Mouse (Mus musculus): ENCODE data around the gene Ddx52. TPM values are rescaled to one million over a fixed set of nuclear protein-coding genes. Genes with fewer than 3 reads are reported as not detected.

Gene Ddx52
- polyA plus RNA-seq, 1 experiment, result 0.05 TPM

GRCm38 (mm10) chr11:83963991-83964921 lies 22.4 kb downstream of the Ddx52 start, which contains the start of gene Synrg:
Gene Synrg, plus strand, starts transcription at chr11:83964428.
- no peak for TF ChIP-seq TAL1 (IDR thresholded peaks at IDR 0.05; ENCODE audit: low read length)
- Histone ChIP-seq H3K4me1 (ENCODE audit: control insufficient read depth) (peaks cover 41% of the 10 kb centered on the region), H3K27me3 (ENCODE audit: control insufficient read depth) (no peaks in the 10 kb centered on the region), H3K36me3 (ENCODE audit: control insufficient read depth) (peaks cover 59% of the 10 kb centered on the region), H3K4me3 (replicated peaks) (peak within 1 kb of the TSS; percentile 88), H3K9me3 (ENCODE audit: control insufficient read depth, low read length) (no peaks in the 10 kb centered on the region)

- Histone ChIP-seq H3K27me3 (ENCODE audit: control insufficient read depth) (no peaks in the 10 kb centered on the region), H3K36me3 (ENCODE audit: control insufficient read depth) (peaks cover 52% of the 10 kb centered on the region), H3K4me3 (replicated peaks) (no peak overlapping the region), H3K9me3 (ENCODE audit: control insufficient read depth, low read length) (no peaks in the 10 kb centered on the region), H3K4me1 (ENCODE audit: control insufficient read depth) (peaks cover 41% of the 10 kb centered on the region)
- TF ChIP-seq GATA1 (IDR thresholded peaks at IDR 0.05; ENCODE audit: low read length) (no peak), TAL1 (IDR thresholded peaks at IDR 0.05; ENCODE audit: low read length) (no peak)
These were observed 25.8 kb downstream of the Ddx52 start for GRCm38 (mm10) chr11:83967436-83968204.

DNA sequence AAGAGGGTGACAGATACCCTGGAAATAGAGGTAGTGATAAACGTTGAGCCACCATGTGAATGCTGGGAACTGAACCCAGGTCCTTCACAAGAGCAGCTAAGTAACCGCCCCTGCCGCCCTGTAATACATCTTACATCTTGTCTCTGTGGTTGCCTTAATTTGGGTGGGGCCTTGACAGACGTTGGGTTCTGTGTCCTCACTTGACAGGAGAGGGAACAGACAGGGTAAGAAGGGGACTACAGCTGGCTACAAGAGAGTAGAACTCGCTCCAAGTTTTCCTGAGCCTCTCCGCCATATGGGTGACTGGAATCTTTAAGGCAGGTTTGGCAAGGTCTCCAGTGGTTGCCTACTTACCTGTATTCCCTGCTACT lies 26.3 kb downstream of the Ddx52 start:
- no peaks in the 10 kb centered on the region for H3K27me3 ChIP-seq (ENCODE audit: control insufficient read depth)
- H3K4me1 ChIP-seq (ENCODE audit: control insufficient read depth), result peaks cover 41% of the 10 kb centered on the region
- TF ChIP-seq GATA1 (IDR thresholded peaks at IDR 0.05; ENCODE audit: low read length) (no peak), TAL1 (IDR thresholded peaks at IDR 0.05; ENCODE audit: low read length) (no peak)
- H3K4me3 ChIP-seq (replicated peaks), result no peak overlapping the region
- peaks cover 52% of the 10 kb centered on the region for H3K36me3 ChIP-seq (ENCODE audit: control insufficient read depth)
- no peaks in the 10 kb centered on the region for H3K9me3 ChIP-seq (ENCODE audit: control insufficient read depth, low read length)

GRCm38 (mm10) chr11:83969040-83969439 lies 27.2 kb downstream of the Ddx52 start:
- peaks cover 35% of the 10 kb centered on the region for H3K4me1 ChIP-seq (ENCODE audit: control insufficient read depth)
- no peak for TF ChIP-seq TAL1 (IDR thresholded peaks at IDR 0.05; ENCODE audit: low read length)
- TF ChIP-seq GATA1 (IDR thresholded peaks at IDR 0.05; ENCODE audit: low read length), result no peak
- H3K9me3 ChIP-seq (ENCODE audit: control insufficient read depth, low read length), result no peaks in the 10 kb centered on the region
- H3K4me3 ChIP-seq (replicated peaks), result no peak overlapping the region
- H3K27me3 ChIP-seq (ENCODE audit: control insufficient read depth), result no peaks in the 10 kb centered on the region
- H3K36me3 ChIP-seq (ENCODE audit: control insufficient read depth), result peaks cover 54% of the 10 kb centered on the region

GRCm38 (mm10) chr11:83974561-83975346 lies 32.9 kb downstream of the Ddx52 start:
- H3K4me3 ChIP-seq (replicated peaks), result no peak overlapping the region
- no peak for TF ChIP-seq GATA1 (IDR thresholded peaks at IDR 0.05; ENCODE audit: low read length)
- no peaks in the 10 kb centered on the region for H3K9me3 ChIP-seq (ENCODE audit: control insufficient read depth, low read length)
- H3K36me3 ChIP-seq (ENCODE audit: control insufficient read depth), result peaks cover 88% of the 10 kb centered on the region
- peaks cover 20% of the 10 kb centered on the region for H3K4me1 ChIP-seq (ENCODE audit: control insufficient read depth)
- H3K27me3 ChIP-seq (ENCODE audit: control insufficient read depth), result no peaks in the 10 kb centered on the region

- TF ChIP-seq TAL1 (IDR thresholded peaks at IDR 0.05; ENCODE audit: low read length) (no peak), GATA1 (IDR thresholded peaks at IDR 0.05; ENCODE audit: low read length) (no peak; the same call in 1 of the 2 replicates)
- Histone ChIP-seq H3K4me3 (replicated peaks) (no peak overlapping the region), H3K4me1 (ENCODE audit: control insufficient read depth) (peaks cover 20% of the 10 kb centered on the region), H3K27me3 (ENCODE audit: control insufficient read depth) (no peaks in the 10 kb centered on the region), H3K36me3 (ENCODE audit: control insufficient read depth) (peaks cover 91% of the 10 kb centered on the region), H3K9me3 (ENCODE audit: control insufficient read depth, low read length) (no peaks in the 10 kb centered on the region)
These were observed 33.6 kb downstream of the Ddx52 start for GRCm38 (mm10) chr11:83975488-83975887.

- TF ChIP-seq TAL1 (IDR thresholded peaks at IDR 0.05; ENCODE audit: low read length), result no peak
- TF ChIP-seq GATA1 (IDR thresholded peaks at IDR 0.05; ENCODE audit: low read length), result no peak
- peaks cover 94% of the 10 kb centered on the region for H3K36me3 ChIP-seq (ENCODE audit: control insufficient read depth)
These were observed 34.5 kb downstream of the Ddx52 start for GRCm38 (mm10) chr11:83976236-83976977.

GRCm38 (mm10) chr11:83977810-83978209 lies 35.9 kb downstream of the Ddx52 start:
- H3K4me1 ChIP-seq (ENCODE audit: control insufficient read depth), result peaks cover 20% of the 10 kb centered on the region
- peaks cover 93% of the 10 kb centered on the region for H3K36me3 ChIP-seq (ENCODE audit: control insufficient read depth)
- no peaks in the 10 kb centered on the region for H3K27me3 ChIP-seq (ENCODE audit: control insufficient read depth)
- H3K4me3 ChIP-seq (replicated peaks), result no peak overlapping the region
- H3K9me3 ChIP-seq (ENCODE audit: control insufficient read depth, low read length), result no peaks in the 10 kb centered on the region
- TF ChIP-seq TAL1 (IDR thresholded peaks at IDR 0.05; ENCODE audit: low read length) (no peak), GATA1 (IDR thresholded peaks at IDR 0.05; ENCODE audit: low read length) (no peak)

More at GRCm38 (mm10) chr11:83976236-83976977, 34.5 kb downstream of the Ddx52 start:
- Histone ChIP-seq H3K27me3 (ENCODE audit: control insufficient read depth) (no peaks in the 10 kb centered on the region), H3K4me1 (ENCODE audit: control insufficient read depth) (peaks cover 20% of the 10 kb centered on the region), H3K4me3 (replicated peaks) (no peak overlapping the region), H3K9me3 (ENCODE audit: control insufficient read depth, low read length) (no peaks in the 10 kb centered on the region)
